Mouse (Mus musculus) B cell, adult (primary cell): Measurements from ENCODE around the gene Gng12. TPM values are rescaled to one million over a fixed set of nuclear protein-coding genes. Genes with fewer than 3 reads are reported as not detected.

Source experiments
- total RNA-seq: library from RNA; stranded (reverse); gene quantifications from 4 replicates; pipeline ENCODE4 v1.2.4, GENCODE M21; 2023; ENCODE audit not compliant: inconsistent age

Gene Gng12
- total RNA-seq, result 7.5 to 10.9 TPM (median 9.1 TPM) in 4 replicates

GRCm38 (mm10) chr6:66896119-66896920 is at the start of gene Gng12:
Gene Gng12 (plus strand): TSS chr6:66896397.

GRCm38 (mm10) chr6:67036837-67037628 is 140.8 kb downstream of the Gng12 start, which contains the start of gene Gadd45a:
Gene Gadd45a (minus strand): TSS chr6:67037457.

Other genes starting within 250 kb of the Gng12 start
- gene Vmn1r35, start 210.5 kb upstream of the Gng12 start, total RNA-seq, result not detected in 4 replicates
- not detected in 4 replicates for gene Vmn1r36, start 177.2 kb upstream of the Gng12 start, total RNA-seq
- gene Vmn1r37, start 167.0 kb upstream of the Gng12 start, total RNA-seq, result not detected in 4 replicates
- gene Vmn1r38, start 113.8 kb upstream of the Gng12 start, total RNA-seq, result not detected in 4 replicates
- not detected in 4 replicates for gene Vmn1r39, start 85.8 kb upstream of the Gng12 start, total RNA-seq
- gene Gadd45a, start 141.1 kb downstream of the Gng12 start, total RNA-seq, result 47.9 to 61.2 TPM (median 57.7 TPM) in 4 replicates